Mouse (Mus musculus): ENCODE data around the gene Bhlha9.

- TF ChIP-seq CTCF (IDR thresholded peaks at IDR 0.05; ENCODE audit: borderline replicate concordance, control insufficient read depth, extremely low read depth, insufficient read depth, low read length, poor library complexity) (no peak), POLR2A (IDR thresholded peaks at IDR 0.05; ENCODE audit: control insufficient read depth, extremely low read depth, insufficient read depth, low read length, poor library complexity) (no peak)
Measured at GRCm38 (mm10) chr11:76672561-76673384, 503 bp downstream of the Bhlha9 start.
